Mouse (Mus musculus) frontal cortex, adult (tissue): Measurements from ENCODE around the gene Spesp1.
A peak's percentile ranks its signal among the peaks of the same experiment; 100 is the strongest.

Source experiments
- ATAC-seq: cut with Nextera tagmentation; 2 replicates; pipeline ENCODE4 v1.9.2; 2017; ENCODE audit warnings: mild to moderate bottlenecking, moderate library complexity, mixed read lengths; ENCODE audit not compliant: low TSS enrichment

Spesp1 gene

DNA sequence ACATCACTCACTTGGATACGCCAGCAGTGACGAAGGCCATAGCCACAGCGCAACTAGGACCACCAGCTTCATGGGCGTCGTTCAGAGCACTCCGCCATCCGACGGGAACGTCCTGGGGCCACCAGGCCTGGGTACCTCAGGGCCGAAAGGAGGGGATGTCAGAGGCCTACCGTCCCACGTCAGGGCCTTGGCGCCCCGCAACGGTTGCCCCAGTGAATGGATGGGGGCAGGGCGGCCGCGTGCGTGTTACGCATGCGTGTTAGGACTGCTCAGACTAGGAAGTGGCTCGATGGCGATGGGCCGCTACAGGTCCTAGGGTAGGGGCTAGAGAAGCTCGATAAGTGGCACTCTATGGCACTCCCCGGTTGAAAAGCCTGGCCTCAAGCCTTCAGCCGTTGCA, at the start of gene Spesp1:
TSS of gene Spesp1 (minus strand) at position 218 of the 400 bp plus-strand sequence.
- no peak for ATAC-seq

DNA sequence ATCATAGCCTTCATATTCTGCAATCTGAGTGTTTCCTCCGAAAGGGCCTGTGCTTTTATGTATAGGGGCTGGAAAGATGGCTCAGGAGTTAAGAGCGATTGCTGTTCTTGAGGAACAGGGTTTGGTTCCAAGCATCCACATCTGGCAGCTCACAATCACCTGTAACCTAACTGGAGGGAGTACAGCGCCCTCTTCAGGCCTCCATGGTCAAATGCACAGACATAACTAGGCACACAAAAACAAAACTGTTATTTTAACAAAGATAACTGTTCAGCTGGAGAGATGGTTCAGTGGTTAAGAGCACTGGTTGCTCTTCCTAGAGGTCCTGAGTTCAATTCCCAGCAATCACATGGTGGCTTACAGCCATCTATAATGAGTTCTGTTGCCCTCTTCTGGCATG, 44.0 kb upstream of the Spesp1 start:
- ATAC-seq = no peak

DNA sequence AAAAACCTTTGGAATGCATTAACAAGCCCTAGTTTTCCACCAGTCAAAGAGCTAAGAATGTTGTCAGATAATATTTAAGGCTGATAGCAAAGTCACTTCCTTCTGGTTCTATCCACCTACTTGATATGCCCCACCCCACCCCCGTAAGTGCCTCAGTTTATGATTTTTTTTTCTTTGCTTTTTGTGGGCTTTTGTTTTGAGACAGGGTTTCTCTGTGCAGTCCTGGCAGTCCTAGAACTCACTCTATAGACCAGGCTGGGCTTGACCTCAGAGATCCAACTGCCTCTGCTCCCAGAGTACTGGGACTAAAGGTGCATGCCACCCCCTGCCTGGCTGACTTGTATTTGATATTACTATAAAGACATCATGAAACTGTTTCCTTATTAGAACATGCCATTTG, 41.8 kb upstream of the Spesp1 start:
- ATAC-seq = no peak

DNA sequence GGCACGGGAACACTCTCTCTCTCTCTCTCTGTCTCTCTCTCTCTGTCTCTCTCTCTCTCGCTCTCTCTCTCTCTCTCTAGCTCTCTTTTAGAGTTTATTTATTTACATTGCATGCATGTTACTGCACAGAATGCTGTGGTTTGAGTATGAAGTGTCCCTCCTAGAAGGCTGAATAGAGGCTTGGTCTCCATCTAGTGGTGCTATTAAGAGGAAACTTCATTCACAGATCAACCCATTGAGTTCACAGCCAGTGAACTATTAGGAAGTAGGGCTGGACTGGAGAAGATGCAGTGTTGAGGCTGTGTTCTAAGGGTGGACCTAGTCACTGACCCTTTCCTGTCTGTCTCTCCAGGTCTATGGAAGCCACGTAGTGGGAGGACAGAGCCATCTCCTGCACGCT, 36.7 kb upstream of the Spesp1 start:
- no peak for ATAC-seq

DNA sequence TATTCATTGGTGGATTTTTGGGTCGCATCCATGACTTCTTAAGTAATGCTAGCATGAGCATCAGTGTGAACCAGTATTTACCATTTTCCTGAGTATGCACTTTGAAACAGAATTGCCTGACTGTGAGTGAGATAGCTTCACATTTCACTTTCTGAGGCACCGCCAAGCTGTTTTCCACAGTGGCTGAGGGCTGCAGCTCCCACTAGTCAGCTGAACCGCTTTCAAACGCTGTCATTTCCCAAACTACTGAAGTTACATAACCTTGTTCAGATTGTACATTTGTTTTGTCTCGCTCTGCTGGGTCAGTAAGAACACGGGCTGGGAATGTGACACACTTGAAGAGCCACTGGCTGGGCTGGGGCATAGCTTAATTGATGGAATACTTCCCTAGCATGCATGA, 33.5 kb upstream of the Spesp1 start:
- peak; percentile 82 for ATAC-seq

DNA sequence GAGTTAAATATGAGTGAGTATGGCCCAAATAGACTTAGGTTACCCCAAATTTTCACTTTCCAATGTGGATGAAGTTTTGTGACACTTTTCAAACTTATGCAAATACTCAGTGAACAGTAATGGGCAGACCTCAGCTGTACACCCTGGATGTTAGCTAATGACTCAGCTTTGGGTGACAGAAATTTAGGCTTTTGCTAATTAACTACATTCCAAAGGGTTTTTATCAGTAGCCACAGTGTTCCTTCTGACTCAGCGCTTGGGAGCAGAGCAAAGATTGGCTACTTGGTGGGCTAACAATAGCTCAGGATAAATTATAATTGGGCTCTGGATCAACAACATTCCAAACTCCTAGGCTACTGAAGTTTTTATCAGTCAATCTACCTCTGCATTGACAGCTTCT, 14.9 kb upstream of the Spesp1 start:
- no peak for ATAC-seq

DNA sequence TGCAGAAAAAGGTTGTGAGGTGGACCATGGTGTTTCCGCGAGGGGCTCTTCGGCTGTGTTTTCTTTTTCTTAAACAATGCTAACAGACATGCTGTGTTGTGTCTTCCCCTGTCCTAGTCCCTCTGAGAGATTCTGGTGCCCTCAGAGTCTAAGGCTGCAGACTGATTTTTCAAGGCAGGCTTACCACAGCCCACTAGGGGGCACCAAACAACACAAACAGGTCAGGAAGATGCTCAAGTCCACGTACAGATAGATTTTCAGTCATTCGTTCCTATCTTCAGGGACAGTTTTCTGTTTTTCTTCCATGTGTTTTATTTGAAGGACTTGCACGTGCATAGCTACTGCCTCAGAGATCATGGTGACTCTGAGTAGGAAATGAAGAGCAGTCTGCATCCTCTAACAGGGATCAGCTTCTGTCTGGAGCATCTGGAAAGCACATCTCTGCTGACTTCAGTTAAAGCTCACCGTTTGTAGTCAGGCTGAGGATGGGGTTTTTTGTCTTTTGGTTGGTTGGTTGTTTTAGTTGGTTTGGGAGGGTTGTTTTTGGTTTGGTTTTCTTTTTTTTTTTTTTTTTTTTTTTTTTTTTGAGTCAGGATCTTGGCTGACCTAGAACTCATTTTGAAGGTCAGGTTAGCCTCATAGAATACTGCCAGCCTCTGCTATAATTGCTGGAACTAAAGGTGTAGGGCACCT, 13.1 kb upstream of the Spesp1 start:
- peak; percentile 86; the same call in 1 of the 2 replicates for ATAC-seq

DNA sequence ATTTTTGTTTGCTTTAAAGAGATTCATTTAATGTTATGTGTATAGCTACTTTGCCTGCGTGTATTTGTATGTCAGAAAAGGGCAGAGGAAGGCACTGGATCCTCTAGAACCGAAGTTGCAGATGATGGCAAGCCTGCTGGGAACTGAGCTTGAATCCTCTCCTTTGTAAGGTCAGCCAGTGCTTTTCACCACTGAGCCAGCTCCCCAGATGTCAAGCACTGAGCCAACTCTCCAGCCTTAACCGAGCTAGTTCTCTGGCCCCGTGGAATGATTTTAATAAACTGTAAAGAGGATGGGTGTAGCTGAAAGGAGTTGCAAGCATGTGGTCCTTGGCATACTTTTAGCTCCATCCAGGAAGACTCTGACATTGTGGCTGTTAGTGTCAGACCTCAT, 5.6 kb upstream of the Spesp1 start:
- ATAC-seq = no peak

DNA sequence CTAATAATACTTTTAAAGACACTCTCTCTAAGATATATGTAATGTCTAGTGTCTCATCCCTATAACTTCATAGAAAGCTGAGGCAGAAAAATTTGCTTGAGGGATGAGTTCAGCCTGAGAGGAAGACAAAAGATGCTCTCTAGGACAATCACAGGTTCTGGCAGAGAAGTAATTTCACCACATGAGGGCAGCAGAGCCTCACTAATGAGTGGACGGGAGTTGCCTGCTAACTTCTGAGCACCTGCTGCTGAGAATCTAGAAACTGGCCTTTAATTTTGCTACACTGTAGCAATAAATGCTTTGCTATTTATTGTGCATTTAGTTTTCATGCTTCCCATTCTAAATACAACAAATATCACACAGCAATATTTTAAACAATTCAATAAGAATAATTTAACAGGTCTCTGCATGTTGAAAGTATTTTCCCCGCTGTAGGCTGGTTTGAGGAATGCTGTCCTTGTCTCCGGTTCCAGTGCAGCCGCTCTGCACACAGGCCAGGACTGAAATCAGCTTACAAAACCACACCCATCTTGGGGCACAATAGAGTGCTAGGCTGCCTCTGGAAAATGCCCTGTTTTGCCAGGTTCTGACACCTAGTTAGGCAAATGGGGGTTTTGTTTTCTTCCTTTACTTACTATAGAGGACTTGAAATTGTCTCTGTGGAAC, 5.1 kb upstream of the Spesp1 start:
- no peak for ATAC-seq

DNA sequence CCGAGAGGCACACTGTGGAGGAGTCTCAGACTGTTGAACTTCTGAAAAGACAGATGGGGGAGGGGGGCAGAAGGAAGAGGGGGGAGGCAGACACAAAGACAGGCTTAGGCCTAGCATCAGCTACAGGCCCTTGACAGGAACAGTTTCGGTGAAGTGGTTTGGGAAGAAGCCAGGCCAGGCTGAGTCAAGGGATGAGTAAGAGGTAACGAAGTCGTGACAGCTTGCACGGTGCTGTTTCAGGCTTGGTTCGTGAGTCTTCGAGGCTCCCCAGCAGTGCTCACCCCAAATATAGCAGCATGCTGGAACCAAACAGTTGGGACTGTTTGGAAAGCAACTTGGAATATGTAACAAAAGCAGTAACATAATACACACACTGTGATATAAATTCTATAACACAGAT, 2.3 kb upstream of the Spesp1 start:
- ATAC-seq = peak; percentile 95

DNA sequence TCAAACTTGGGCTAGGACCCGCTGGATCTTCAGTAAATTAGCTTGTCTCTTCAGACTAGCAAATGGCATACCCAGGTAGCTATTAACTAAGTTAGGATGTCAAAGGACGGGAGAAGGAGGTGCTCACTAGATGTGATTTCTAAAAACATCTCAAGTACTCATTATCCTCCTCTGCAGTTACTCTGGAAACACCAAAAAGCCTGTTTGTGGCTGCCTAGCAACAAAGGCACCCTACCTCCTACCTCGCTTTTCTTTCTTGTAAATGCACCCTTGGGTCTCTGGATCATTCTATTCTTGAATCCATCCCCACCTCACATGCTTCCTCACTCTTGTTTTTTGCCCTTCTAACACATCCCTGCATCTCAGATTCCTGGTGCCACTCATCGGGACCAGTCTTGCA, 5.1 kb downstream of the Spesp1 start:
- ATAC-seq = peak; percentile 44; the same call in 1 of the 2 replicates

DNA sequence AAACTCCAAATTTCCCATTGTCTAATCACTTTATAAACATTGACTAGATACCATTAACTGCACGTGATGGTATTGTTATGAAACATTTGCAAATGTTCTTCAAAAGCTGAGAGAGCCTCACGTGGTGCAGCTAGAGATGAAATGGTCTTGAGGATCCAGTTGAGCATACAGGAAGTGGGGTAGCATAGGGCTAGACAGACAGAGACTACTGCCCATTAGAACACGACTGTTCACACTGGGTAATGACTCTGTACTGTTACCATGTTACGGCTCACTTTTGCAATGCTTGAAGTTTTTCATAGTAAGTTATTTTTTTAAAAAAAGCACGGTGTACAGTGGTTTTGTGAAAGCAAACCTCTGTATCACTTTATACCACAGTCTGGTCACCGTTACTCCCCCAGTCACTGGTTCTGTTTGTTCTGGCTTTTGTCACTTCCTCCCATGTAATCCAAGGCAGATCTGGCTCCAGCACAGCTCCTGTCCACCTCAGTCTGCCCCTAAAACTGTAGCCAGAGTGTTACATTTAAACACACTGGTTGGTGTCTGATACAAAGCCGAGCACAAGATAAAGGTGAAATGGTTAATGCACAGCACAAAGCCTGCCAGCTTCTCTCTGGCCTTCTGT, 11.1 kb downstream of the Spesp1 start:
- ATAC-seq = no peak

DNA sequence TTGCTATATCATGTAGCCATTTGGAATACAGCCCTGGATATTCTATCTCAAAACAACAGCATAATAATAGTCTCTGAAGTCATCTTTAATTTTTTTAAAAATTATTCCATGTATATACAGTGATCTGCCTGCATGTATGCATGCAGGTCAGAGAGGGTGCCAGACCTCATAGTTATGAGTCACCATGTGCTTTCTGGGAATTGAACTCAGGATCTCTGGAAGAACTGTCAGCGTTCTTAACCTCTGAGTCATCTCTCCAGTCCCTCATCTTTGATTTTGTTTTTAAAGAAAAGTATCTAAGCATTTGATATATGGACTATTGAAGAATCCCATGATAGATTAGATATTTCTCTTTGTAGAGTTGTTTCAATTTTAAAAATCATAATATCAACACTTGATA, 12.8 kb downstream of the Spesp1 start:
- no peak for ATAC-seq

DNA sequence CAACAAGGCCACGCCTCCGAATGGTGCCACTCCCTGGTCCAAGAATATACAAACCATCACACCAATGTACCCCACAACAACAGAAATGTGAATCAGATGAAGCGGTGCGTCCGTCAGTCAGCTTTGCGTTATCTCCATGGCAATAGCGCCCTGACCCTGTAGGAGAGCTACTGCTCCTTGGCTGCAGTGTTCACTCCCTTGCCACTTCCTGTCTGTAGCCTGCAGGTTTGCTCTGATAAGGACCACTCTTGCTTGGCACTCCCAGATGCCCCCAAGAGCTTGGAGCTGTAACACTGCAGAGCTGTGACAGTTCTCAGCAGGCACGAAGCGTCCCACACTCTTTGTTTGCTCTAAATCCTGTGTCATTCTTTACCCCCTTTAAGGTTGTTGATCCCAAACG, 16.7 kb downstream of the Spesp1 start:
- ATAC-seq = no peak

DNA sequence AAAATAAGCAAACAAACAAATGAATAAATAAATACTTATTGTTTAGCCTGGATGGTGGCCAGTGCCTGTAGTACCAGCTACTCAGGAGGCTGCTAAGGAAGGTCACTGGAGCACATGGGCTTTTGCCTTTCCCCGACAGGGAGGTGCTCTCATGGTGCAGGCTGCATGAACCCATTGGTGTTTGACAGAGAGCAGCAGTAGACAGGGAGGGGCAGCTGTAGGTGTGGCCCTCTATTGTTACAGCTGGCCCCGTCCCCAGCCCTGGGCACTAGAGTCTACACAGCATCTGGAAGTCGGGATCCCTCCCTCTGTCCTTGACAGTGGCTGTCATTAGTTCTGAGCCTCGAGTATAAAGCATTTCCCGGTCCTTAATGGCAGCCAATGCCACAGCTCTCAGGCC, 18.4 kb downstream of the Spesp1 start:
- ATAC-seq = no peak

DNA sequence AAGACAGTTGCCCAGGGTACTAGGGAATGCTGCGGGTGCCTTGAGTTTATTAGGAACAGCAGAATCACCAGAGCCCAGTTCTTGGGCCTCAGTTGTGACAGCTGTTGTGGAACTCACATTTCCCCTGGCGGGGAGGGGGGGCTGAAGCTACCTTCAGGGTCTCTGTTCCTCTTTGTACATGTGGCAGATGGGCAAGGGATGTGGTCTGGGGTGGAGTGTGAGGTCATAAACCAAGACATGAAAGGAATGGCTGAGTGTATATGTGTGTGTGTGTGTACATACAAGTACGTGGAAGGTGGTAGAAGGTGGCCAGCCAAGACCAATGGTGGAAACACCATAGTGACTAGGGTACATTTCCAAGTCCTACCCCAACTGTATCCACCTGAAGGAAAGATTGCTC, 20.6 kb downstream of the Spesp1 start:
- no peak for ATAC-seq

DNA sequence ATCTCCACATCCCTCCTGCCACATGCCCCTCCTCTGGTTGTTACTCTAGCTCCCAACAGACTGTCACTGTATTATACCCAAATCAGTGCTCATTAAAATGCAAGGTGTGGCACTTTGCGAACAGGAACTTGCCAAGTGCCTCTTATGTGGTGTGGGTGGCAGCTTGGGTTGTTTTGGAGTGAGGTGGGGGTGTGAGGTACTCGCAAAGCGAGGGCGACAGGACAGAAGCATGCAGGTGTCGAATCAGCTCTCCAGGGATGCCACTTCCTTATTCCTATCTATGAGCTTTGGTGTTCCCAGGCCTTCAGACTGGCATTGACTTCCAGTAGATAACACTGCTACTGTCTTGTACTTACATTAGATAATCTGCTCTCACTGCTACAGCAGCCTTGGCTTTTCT, 21.0 kb downstream of the Spesp1 start:
- peak; percentile 41; the same call in 1 of the 2 replicates for ATAC-seq

DNA sequence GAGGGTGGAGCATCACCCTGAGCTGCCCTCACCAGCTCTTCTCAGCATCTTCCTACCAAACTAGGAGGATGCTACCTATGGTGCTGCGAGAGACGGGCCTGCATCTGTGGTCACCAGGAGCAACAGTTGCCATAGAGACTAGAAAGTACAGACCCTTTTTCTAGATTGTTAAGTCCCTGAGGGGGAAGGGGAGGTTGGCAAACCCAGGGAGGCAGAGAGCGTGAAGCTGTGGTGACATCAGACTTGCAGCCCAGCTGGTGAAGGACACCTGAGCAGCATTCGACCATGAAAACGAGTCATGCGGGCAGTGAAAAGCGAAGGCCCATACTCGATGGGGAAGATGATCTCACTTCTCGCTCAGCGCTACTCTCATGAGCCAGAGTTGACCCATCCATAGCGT, 24.0 kb downstream of the Spesp1 start:
- no peak for ATAC-seq

DNA sequence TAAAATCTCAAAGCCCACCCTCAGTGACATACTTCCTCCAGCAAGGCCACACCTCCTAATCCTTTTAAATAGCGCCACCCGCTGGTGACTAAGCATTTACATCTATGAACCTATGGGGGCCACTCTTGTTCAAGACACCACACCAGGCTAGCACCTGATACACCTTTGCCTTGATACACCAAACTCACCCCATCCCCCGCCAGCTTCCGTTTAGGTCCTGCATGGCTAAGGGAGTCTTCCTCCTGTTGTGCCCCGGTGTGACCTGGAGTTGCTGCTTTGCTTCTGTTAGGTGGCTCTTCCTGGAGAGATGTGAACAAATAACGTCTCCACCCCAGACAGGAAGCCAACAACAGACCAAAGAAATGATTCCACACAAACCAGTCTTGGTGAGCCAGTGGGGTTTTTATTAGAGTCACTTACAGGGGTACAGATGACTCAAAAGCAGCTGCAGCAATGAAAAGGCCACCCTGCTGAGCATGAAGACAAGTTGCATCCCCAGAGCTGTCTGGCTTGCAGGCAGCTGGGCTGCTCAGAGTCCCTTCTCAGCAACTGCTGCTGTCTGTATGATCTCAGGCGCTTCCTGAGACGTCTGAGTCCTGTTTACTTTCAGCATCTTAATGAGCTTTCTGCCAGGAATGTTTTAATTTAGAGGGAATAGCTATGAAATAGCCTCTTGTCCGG, 26.0 kb downstream of the Spesp1 start:
- peak; percentile 55 for ATAC-seq

DNA sequence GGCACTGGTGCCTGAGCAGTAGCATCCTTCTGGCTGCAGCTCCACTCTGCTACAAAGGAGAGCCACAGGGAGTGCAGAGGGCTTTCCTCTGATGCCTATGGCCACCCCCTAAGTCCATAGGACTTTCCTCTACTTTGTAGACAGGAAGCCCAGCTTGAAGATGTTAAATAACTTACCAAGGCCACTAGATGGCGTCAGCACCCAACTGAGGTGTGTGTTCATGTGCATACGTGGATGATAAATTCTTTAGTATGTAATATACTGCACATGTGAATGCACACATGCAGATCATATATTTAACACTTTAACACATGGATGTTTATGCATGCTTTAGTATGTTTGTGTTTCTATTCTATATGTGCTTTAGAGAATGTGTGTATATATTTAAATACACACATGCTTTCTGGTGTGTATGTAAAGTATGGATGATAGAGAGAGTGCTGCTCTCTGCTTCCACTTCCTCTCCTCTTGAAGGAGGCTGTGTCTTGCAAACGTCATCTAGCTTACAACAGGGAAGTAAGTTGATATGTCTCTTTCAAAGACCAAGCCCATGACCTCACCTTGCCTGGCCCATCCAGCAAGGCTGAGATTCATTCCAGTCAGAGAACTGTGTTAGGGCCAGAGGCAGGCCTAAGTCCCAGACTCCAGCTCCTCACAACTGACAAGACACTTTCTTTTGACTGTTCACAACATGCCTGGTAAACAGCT, 28.1 kb downstream of the Spesp1 start:
- peak; percentile 67; the same call in 1 of the 2 replicates for ATAC-seq

DNA sequence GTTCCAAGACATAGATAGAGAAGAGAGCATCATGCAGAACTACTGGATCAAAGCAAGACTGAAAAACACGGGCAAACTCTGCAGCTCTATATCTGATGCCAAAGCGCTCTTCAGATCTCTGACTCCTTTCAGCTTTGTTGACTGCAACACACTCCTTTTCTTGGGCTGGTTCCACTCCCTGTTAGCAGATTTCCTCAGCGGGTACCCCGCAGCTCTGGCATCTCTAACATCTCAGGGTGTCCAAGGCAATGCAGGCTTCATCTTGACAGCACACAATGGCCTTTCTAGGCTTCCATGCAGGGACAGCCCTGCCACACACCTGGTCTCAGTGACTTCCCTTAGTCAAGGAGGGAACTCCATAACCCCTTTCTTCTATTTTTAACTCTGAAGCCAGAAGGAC, 31.7 kb downstream of the Spesp1 start:
- ATAC-seq = no peak

DNA sequence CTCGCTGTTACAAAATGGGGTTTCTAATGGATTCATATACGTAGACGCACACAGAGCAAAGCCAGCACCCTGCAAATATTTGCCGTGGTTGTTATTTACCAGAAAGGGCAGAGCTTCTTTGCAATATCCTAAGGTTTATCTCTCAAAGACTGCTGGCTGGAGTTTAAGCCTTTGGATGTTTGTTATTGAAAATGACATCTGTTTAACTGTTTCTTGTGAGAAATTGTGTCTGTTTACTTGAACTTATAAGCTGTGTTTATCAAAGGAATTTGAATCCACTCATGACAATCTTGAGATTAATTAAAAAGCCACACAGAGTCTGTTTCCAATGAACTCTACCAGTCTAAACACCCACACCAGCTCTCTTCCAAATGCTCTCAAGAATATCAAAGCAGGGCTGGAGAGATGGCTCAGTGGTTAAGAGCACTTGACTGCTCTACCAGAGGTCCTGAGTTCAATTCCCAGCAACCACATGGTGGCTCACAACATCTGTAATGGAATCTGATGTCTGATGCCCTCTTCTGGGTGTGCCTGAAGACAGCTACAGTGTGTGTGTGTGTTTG, 35.5 kb downstream of the Spesp1 start:
- ATAC-seq = no peak
